Mouse (Mus musculus): ENCODE data around the gene Gm45261. TPM values are rescaled to one million over a fixed set of nuclear protein-coding genes. Genes with fewer than 3 reads are reported as not detected.

The Gm45261 gene
- polyA plus RNA-seq, 1 experiment = not detected

GRCm38 (mm10) chr1:80474942-80475341, 13.7 kb upstream of the Gm45261 start:
- Histone ChIP-seq H3K4me3 (ENCODE audit: control insufficient read depth, low read depth, low read length) (no peak overlapping the region), H3K36me3 (ENCODE audit: control insufficient read depth, insufficient read depth, low read length) (no peaks in the 10 kb centered on the region), H3K27ac (ENCODE audit: control insufficient read depth, insufficient read depth, low read depth, low read length) (no peak overlapping the region), H3K4me1 (ENCODE audit: control insufficient read depth, insufficient read depth, low read length) (no peaks in the 10 kb centered on the region), H3K27me3 (ENCODE audit: control insufficient read depth, insufficient read depth, low read length) (no peaks in the 10 kb centered on the region)
- TF ChIP-seq POLR2A (IDR thresholded peaks at IDR 0.05; ENCODE audit: control insufficient read depth, low read depth, low read length) (no peak), CTCF (IDR thresholded peaks at IDR 0.05; ENCODE audit: control insufficient read depth, insufficient read depth, insufficient replicate concordance, low read depth, low read length) (no peak)

- TF ChIP-seq POLR2A (IDR thresholded peaks at IDR 0.05; ENCODE audit: control insufficient read depth, low read depth, low read length) = no peak
- no peak for TF ChIP-seq CTCF (IDR thresholded peaks at IDR 0.05; ENCODE audit: control insufficient read depth, insufficient read depth, insufficient replicate concordance, low read depth, low read length)
- no peak overlapping the region for H3K27ac ChIP-seq (ENCODE audit: control insufficient read depth, insufficient read depth, low read depth, low read length)
Measured at GRCm38 (mm10) chr1:80472395-80472794, 11.1 kb upstream of the Gm45261 start.

GRCm38 (mm10) chr1:80459923-80460322, 1.3 kb downstream of the Gm45261 start:
- Histone ChIP-seq H3K27ac (ENCODE audit: control insufficient read depth, insufficient read depth, low read depth, low read length) (no peak overlapping the region), H3K4me3 (ENCODE audit: control insufficient read depth, low read depth, low read length) (no peak overlapping the region), H3K36me3 (ENCODE audit: control insufficient read depth, insufficient read depth, low read length) (no peaks in the 10 kb centered on the region), H3K4me1 (ENCODE audit: control insufficient read depth, insufficient read depth, low read length) (no peaks in the 10 kb centered on the region), H3K27me3 (ENCODE audit: control insufficient read depth, insufficient read depth, low read length) (no peaks in the 10 kb centered on the region)
- TF ChIP-seq POLR2A (IDR thresholded peaks at IDR 0.05; ENCODE audit: control insufficient read depth, low read depth, low read length) (no peak), CTCF (IDR thresholded peaks at IDR 0.05; ENCODE audit: control insufficient read depth, insufficient read depth, insufficient replicate concordance, low read depth, low read length) (no peak)

More at GRCm38 (mm10) chr1:80472395-80472794, 11.1 kb upstream of the Gm45261 start:
- no peaks in the 10 kb centered on the region for H3K4me1 ChIP-seq (ENCODE audit: control insufficient read depth, insufficient read depth, low read length)
- no peaks in the 10 kb centered on the region for H3K27me3 ChIP-seq (ENCODE audit: control insufficient read depth, insufficient read depth, low read length)
- H3K36me3 ChIP-seq (ENCODE audit: control insufficient read depth, insufficient read depth, low read length) = no peaks in the 10 kb centered on the region
- no peak overlapping the region for H3K4me3 ChIP-seq (ENCODE audit: control insufficient read depth, low read depth, low read length)

GRCm38 (mm10) chr1:80459477-80459876, 1.8 kb downstream of the Gm45261 start:
- no peak for TF ChIP-seq POLR2A (IDR thresholded peaks at IDR 0.05; ENCODE audit: control insufficient read depth, low read depth, low read length)
- TF ChIP-seq CTCF (IDR thresholded peaks at IDR 0.05; ENCODE audit: control insufficient read depth, insufficient read depth, insufficient replicate concordance, low read depth, low read length) = no peak
- H3K4me3 ChIP-seq (ENCODE audit: control insufficient read depth, low read depth, low read length) = no peak overlapping the region
- no peak overlapping the region for H3K27ac ChIP-seq (ENCODE audit: control insufficient read depth, insufficient read depth, low read depth, low read length)
- H3K4me1 ChIP-seq (ENCODE audit: control insufficient read depth, insufficient read depth, low read length) = no peaks in the 10 kb centered on the region
- H3K27me3 ChIP-seq (ENCODE audit: control insufficient read depth, insufficient read depth, low read length) = no peaks in the 10 kb centered on the region
- no peaks in the 10 kb centered on the region for H3K36me3 ChIP-seq (ENCODE audit: control insufficient read depth, insufficient read depth, low read length)

- no peaks in the 10 kb centered on the region for H3K27me3 ChIP-seq (ENCODE audit: control insufficient read depth, insufficient read depth, low read length)
- H3K36me3 ChIP-seq (ENCODE audit: control insufficient read depth, insufficient read depth, low read length) = no peaks in the 10 kb centered on the region
- H3K4me3 ChIP-seq (ENCODE audit: control insufficient read depth, low read depth, low read length) = no peak overlapping the region
- H3K27ac ChIP-seq (ENCODE audit: control insufficient read depth, insufficient read depth, low read depth, low read length) = no peak overlapping the region
- TF ChIP-seq POLR2A (IDR thresholded peaks at IDR 0.05; ENCODE audit: control insufficient read depth, low read depth, low read length) (no peak), CTCF (IDR thresholded peaks at IDR 0.05; ENCODE audit: control insufficient read depth, insufficient read depth, insufficient replicate concordance, low read depth, low read length) (no peak)
- no peaks in the 10 kb centered on the region for H3K4me1 ChIP-seq (ENCODE audit: control insufficient read depth, insufficient read depth, low read length)
Measured at GRCm38 (mm10) chr1:80453971-80454370, 7.3 kb downstream of the Gm45261 start.

- H3K27me3 ChIP-seq (ENCODE audit: control insufficient read depth, insufficient read depth, low read length) = no peaks in the 10 kb centered on the region
- no peak for TF ChIP-seq CTCF (IDR thresholded peaks at IDR 0.05; ENCODE audit: control insufficient read depth, insufficient read depth, insufficient replicate concordance, low read depth, low read length)
- no peak for TF ChIP-seq POLR2A (IDR thresholded peaks at IDR 0.05; ENCODE audit: control insufficient read depth, low read depth, low read length)
- H3K4me3 ChIP-seq (ENCODE audit: control insufficient read depth, low read depth, low read length) = no peak overlapping the region
- no peaks in the 10 kb centered on the region for H3K4me1 ChIP-seq (ENCODE audit: control insufficient read depth, insufficient read depth, low read length)
- H3K27ac ChIP-seq (ENCODE audit: control insufficient read depth, insufficient read depth, low read depth, low read length) = no peak overlapping the region
- H3K36me3 ChIP-seq (ENCODE audit: control insufficient read depth, insufficient read depth, low read length) = no peaks in the 10 kb centered on the region
Measured at GRCm38 (mm10) chr1:80451914-80452549, 9.2 kb downstream of the Gm45261 start.

GRCm38 (mm10) chr1:80447554-80447953, 13.7 kb downstream of the Gm45261 start:
- Histone ChIP-seq H3K27ac (ENCODE audit: control insufficient read depth, insufficient read depth, low read depth, low read length) (no peak overlapping the region), H3K27me3 (ENCODE audit: control insufficient read depth, insufficient read depth, low read length) (no peaks in the 10 kb centered on the region), H3K4me1 (ENCODE audit: control insufficient read depth, insufficient read depth, low read length) (no peaks in the 10 kb centered on the region), H3K36me3 (ENCODE audit: control insufficient read depth, insufficient read depth, low read length) (no peaks in the 10 kb centered on the region), H3K4me3 (ENCODE audit: control insufficient read depth, low read depth, low read length) (no peak overlapping the region)
- TF ChIP-seq CTCF (IDR thresholded peaks at IDR 0.05; ENCODE audit: control insufficient read depth, insufficient read depth, insufficient replicate concordance, low read depth, low read length) = no peak
- TF ChIP-seq POLR2A (IDR thresholded peaks at IDR 0.05; ENCODE audit: control insufficient read depth, low read depth, low read length) = no peak

Measured in testis, adult 2 months (tissue).